Mouse (Mus musculus): ENCODE results near the gene Kat6b.

- TF ChIP-seq ZNF384 (IDR thresholded peaks at IDR 0.05; ENCODE audit: low read depth, low read length) (no peak), PAX5 (IDR thresholded peaks at IDR 0.05; ENCODE audit: low read length) (no peak), HCFC1 (IDR thresholded peaks at IDR 0.05; ENCODE audit: low read depth, low read length) (no peak), MXI1 (IDR thresholded peaks at IDR 0.05; ENCODE audit: low read depth, low read length) (no peak), E2F4 (IDR thresholded peaks at IDR 0.05; ENCODE audit: insufficient replicate concordance, low read depth, low read length) (no peak), CTCF (conservative IDR thresholded peaks at IDR 0.05 in 1 of 2, IDR thresholded peaks at IDR 0.05 in 1 of 2; ENCODE audit: low read depth in 2 of 2, low read length in 2 of 2) (no peak), JUN (IDR thresholded peaks at IDR 0.05; ENCODE audit: insufficient read depth, low read depth, low read length) (no peak), NRF1 (IDR thresholded peaks at IDR 0.05; ENCODE audit: low read depth, low read length) (no peak), NELFE (IDR thresholded peaks at IDR 0.05; ENCODE audit: low read depth, low read length) (no peak), ZC3H11A (IDR thresholded peaks at IDR 0.05; ENCODE audit: low read depth, low read length) (no peak)
Observed at GRCm38 (mm10) chr14:21617221-21617980, 136.2 kb downstream of the Kat6b start.

Data from CH12.LX (cell line).